Mouse (Mus musculus) stomach, postnatal 0 days (tissue): ENCODE results near the gene Mrpl22.

Source experiments
- CTCF ChIP-seq: IDR thresholded peaks from 2 replicates; pipeline ENCODE4 v1.5.1; 2016; ENCODE audit warnings: antibody characterized with exemption, low read depth, mild to moderate bottlenecking, moderate library complexity
- EP300 ChIP-seq: optimal IDR thresholded peaks from 2 replicates; pipeline ENCODE3; 2016; ENCODE audit warnings: antibody characterized with exemption

- TF ChIP-seq CTCF (no peak), EP300 (no peak)
Measured at GRCm38 (mm10) chr11:58200226-58200625, 28.8 kb downstream of the Mrpl22 start.
